In genomic region chr13:38359045-38359444, GRCm38 (mm10) we compare ENCODE assay signal across 20 mouse cellular contexts. TPM values are rescaled to one million over a fixed set of nuclear protein-coding genes. Genes with fewer than 3 reads are reported as not detected.
"Had no signal": no experiment of that assay in that cellular context is flagged by ENCODE, and none has a peak within 500 bp of the region (broad histone marks: within the 10 kb centered on the region; RNA-seq: fewer than 3 reads in every experiment).

No protein-coding gene starts in this region.

- DNase-seq: kidney, adult 18-20 months; kidney, adult 9 months; kidney, postnatal 14 days; kidney, postnatal 4 days; left cerebral cortex, postnatal 4 days; liver, postnatal 0 days; right cerebral cortex, adult 18-20 months; right cerebral cortex, postnatal 14 days; right cerebral cortex, postnatal 4 days; thymus, adult 18-20 months; thymus, postnatal 36 days had no signal

- H3K9ac ChIP-seq: limb, embryonic 12.5 days; limb, embryonic 15.5 days; liver, embryonic 14.5 days; liver, postnatal 0 days; midbrain, embryonic 12.5 days; midbrain, embryonic 15.5 days; neural tube, embryonic 12.5 days; neural tube, embryonic 15.5 days had no signal

- H3K9me3 ChIP-seq: limb, embryonic 12.5 days; limb, embryonic 15.5 days; midbrain, embryonic 12.5 days; midbrain, embryonic 15.5 days; neural tube, embryonic 12.5 days; neural tube, embryonic 15.5 days had no signal

- H3K4me1 ChIP-seq: midbrain, embryonic 12.5 days; midbrain, embryonic 15.5 days; neural tube, embryonic 12.5 days; neural tube, embryonic 15.5 days had no signal

- ATAC-seq: liver, postnatal 0 days; midbrain, embryonic 15.5 days had no signal

- H3K4me2 ChIP-seq: limb, embryonic 12.5 days; limb, embryonic 15.5 days; liver, embryonic 11.5 days; midbrain, embryonic 12.5 days; midbrain, embryonic 15.5 days; neural tube, embryonic 12.5 days; neural tube, embryonic 15.5 days had no signal

- H3K27me3 ChIP-seq: midbrain, embryonic 12.5 days; midbrain, embryonic 15.5 days; neural tube, embryonic 12.5 days; neural tube, embryonic 15.5 days had no signal

- H3K27ac ChIP-seq: limb, embryonic 12.5 days; limb, embryonic 15.5 days; liver, embryonic 14.5 days; macrophage; midbrain, embryonic 12.5 days; midbrain, embryonic 15.5 days; neural tube, embryonic 12.5 days; neural tube, embryonic 15.5 days had no signal

- H3K4me3 ChIP-seq: limb, embryonic 12.5 days; limb, embryonic 15.5 days; midbrain, embryonic 12.5 days; midbrain, embryonic 15.5 days; neural tube, embryonic 12.5 days; neural tube, embryonic 15.5 days had no signal

- H3K36me3 ChIP-seq: limb, embryonic 12.5 days; limb, embryonic 15.5 days; midbrain, embryonic 12.5 days; midbrain, embryonic 15.5 days; neural tube, embryonic 12.5 days; neural tube, embryonic 15.5 days had no signal

RNA-seq across cellular contexts. Expression of gene Bmp6, which starts 14.1 kb away (rescaled TPM):
- polyA plus RNA-seq: macrophage had no signal
